In the genomic region with DNA sequence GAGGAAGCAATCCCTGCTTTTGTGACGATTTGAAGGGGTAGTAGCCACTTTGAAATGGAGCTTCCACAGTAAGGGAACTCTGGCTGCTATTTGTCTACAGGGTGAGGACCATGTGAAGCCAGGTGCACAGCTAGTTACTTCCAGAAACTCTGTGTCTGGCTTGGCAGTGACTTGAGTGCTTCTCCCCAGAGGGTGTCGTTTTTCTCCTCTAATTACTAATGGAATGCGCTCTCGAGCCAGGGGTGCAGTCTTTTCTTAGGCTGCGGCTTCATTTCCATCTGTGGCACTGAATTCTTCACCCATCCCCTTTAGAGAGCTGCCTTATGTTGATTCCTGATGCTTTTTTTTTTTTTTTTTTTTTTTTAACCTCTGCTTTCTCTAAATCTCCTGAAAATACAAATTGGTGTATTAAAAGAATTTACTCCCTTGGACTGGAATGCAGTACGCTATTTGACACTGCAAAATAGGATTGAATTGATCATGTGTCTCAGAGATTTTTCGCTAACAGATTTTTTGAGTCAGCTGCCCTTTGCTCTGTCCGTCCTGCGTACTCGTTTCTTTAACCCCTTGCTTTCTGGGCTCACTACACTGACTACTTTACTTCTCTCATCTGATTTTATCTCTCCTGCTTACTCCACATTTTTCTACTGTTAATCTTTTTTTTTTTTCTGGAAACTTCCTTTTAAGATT, we compare ENCODE assay signal across 9 mouse cellular contexts. TPM values are rescaled to one million over a fixed set of nuclear protein-coding genes. Genes with fewer than 3 reads are reported as not detected.
DNase-seq lines count a peak whose midpoint lies in the region; ATAC-seq and TF ChIP-seq lines count a peak whose summit lies in the region.
"Had no signal": no experiment of that assay in that cellular context is flagged by ENCODE, and none has a peak within 500 bp of the region (broad histone marks: within the 10 kb centered on the region; RNA-seq: fewer than 3 reads in every experiment).

No protein-coding gene starts in this region.

- TF ChIP-seq CTCF in heart, postnatal 0 days (IDR thresholded peaks at IDR 0.05; ENCODE audit: low read depth): no peak

- intact Hi-C loops in gastrocnemius, postnatal 14 days (cut with DNase I; ENCODE audit: low total_unique reads): no loop called here
- intact Hi-C loops in left cerebral cortex, postnatal 10 days (cut with DNase I): no loop called here

- H3K9ac ChIP-seq in heart, postnatal 0 days (replicated peaks; ENCODE audit: low read depth, low read length): no peak overlapping the region
- H3K9ac ChIP-seq in midbrain, embryonic 15.5 days: no peak overlapping the region

- H3K27me3 ChIP-seq in heart, postnatal 0 days (ENCODE audit: control insufficient read depth, insufficient read depth, low read length): no peaks in the 10 kb centered on the region
- no peaks in the 10 kb centered on the region for H3K27me3 ChIP-seq in midbrain, embryonic 15.5 days (replicated peaks)

- 0 out of 2 replicates have a peak, but pooled peaks cover 3% of the 10 kb centered on the region for H3K4me1 ChIP-seq in heart, postnatal 0 days (ENCODE audit: control insufficient read depth, insufficient read depth)
- H3K4me1 ChIP-seq in midbrain, embryonic 15.5 days: peaks cover 10% of the 10 kb centered on the region; the same call in 1 of the 2 replicates

- no peaks in the 10 kb centered on the region for H3K9me3 ChIP-seq in heart, postnatal 0 days (replicated peaks; ENCODE audit: control insufficient read depth, low read length)
- no peaks in the 10 kb centered on the region for H3K9me3 ChIP-seq in midbrain, embryonic 15.5 days

- H3K27ac ChIP-seq in heart, postnatal 0 days (ENCODE audit: low read depth): no peak overlapping the region
- no peak overlapping the region for H3K27ac ChIP-seq in midbrain, embryonic 15.5 days

- WGBS in heart, postnatal 0 days: 15% methylated on average over 10 of the region's 10 CpGs
- WGBS in midbrain, embryonic 15.5 days: 5% methylated on average over 10 of the region's 10 CpGs

- H3K4me2 ChIP-seq in heart, postnatal 0 days (ENCODE audit: low read depth, low read length): peak overlapping the region; percentile 4; the same call in 1 of the 2 replicates
- peak overlapping the region; percentile 22 for H3K4me2 ChIP-seq in midbrain, embryonic 15.5 days

- no peaks in the 10 kb centered on the region for H3K36me3 ChIP-seq in heart, postnatal 0 days (replicated peaks; ENCODE audit: control insufficient read depth, insufficient read depth, low read length)
- no peaks in the 10 kb centered on the region for H3K36me3 ChIP-seq in midbrain, embryonic 15.5 days (replicated peaks)
- H3K36me3 ChIP-seq: G1E had no signal

- no peak for TF ChIP-seq EP300 in heart, postnatal 0 days (IDR thresholded peaks at IDR 0.05; ENCODE audit: low read depth)

- DNase-seq in heart, postnatal 0 days (ENCODE audit: low spot score): peak; percentile 24
- no peak for DNase-seq in heart, adult 18-20 months
- peak; percentile 17 for DNase-seq in brain, adult 2 months (ENCODE audit: low read depth, low spot score)
- DNase-seq in gastrocnemius, postnatal 14 days: peak; percentile 45
- DNase-seq in left cerebral cortex, postnatal 10 days (ENCODE audit: extremely low spot score in 1 of 2, low spot score in 2 of 2): no peak
- no peak for DNase-seq in adipocyte (ENCODE audit: low spot score)

- no peak for ATAC-seq in heart, postnatal 0 days (ENCODE audit: insufficient read depth, low read depth)
- 0 out of 2 replicates have a peak, but pooled peaks have one; percentile 27 for ATAC-seq in midbrain, embryonic 15.5 days (replicated peaks)
- ATAC-seq in CD4-positive, CD25-positive, alpha-beta regulatory T cell, adult 4 months: no peak

- no peak overlapping the region for H3K4me3 ChIP-seq in heart, postnatal 0 days (ENCODE audit: low read depth, low read length)
- no peak overlapping the region for H3K4me3 ChIP-seq in midbrain, embryonic 15.5 days

RNA-seq across cellular contexts. Expression of a gene that starts 57.0 kb away (rescaled TPM):
- total RNA-seq in heart, postnatal 0 days (2014; rRNA removed; ENCODE audit: low replicate concordance): 74.4 and 82.0 TPM in 2 replicates
- 43.1 and 44.0 TPM in 2 replicates for polyA plus RNA-seq in heart, postnatal 0 days (2015; fragmentation: Nextera tagmentation; extraction: Ambion mirVana)
- total RNA-seq in heart, adult 18-20 months (2021): 100 to 1,000 TPM; 126 TPM
- total RNA-seq in gastrocnemius, postnatal 14 days (2021): 100 to 1,000 TPM in 1 of 2 experiments, 10 to 100 TPM in 1; 92.9 to 104 TPM
- polyA plus RNA-seq in midbrain, embryonic 15.5 days (2015; fragmentation: Nextera tagmentation; extraction: Ambion mirVana): 52.4 and 52.8 TPM in 2 replicates
- 100 to 1,000 TPM; 105 to 109 TPM for total RNA-seq in left cerebral cortex, postnatal 10 days (2021)
- under 1 TPM in 1 of 2 experiments, not detected in 1; 0.20 TPM for polyA plus RNA-seq in CD4-positive, CD25-positive, alpha-beta regulatory T cell, adult 4 months (2017; shearing (Covaris generic))
- polyA plus RNA-seq: G1E had no signal

Comparison
In these comparisons a context has a peak if more than half of its experiments do, and no peak if none do; other contexts are left out.
1. DNase-seq: peak in heart, postnatal 0 days (single experiment), brain, adult 2 months (single experiment) and gastrocnemius, postnatal 14 days (single experiment); none in heart, adult 18-20 months (0 of 2), left cerebral cortex, postnatal 10 days (0 of 2) and adipocyte (single experiment).